Mouse (Mus musculus) CH12.LX (cell line): ENCODE measurements around the gene Ogg1. TPM values are rescaled to one million over a fixed set of nuclear protein-coding genes. Genes with fewer than 3 reads are reported as not detected.

ENCODE experiments used
- DNase-seq: peaks from one replicate; pipeline ENCODE4 v3.0.0-alpha.2; 2013; ENCODE audit errors: extremely low read depth
- H3K27ac ChIP-seq: 2 replicates; pipeline ENCODE4 v1.5.1; 2012; ENCODE audit warnings: low read depth, mild to moderate bottlenecking, control low read depth, moderate library complexity; ENCODE audit not compliant: insufficient read depth
- H3K27me3 ChIP-seq: replicated peaks from 2 replicates; pipeline ENCODE3; 2012; ENCODE audit warnings: inconsistent platforms
- H3K36me3 ChIP-seq, 2 experiments: replicated peaks in 1 of 2; 2 replicates each; pipeline versions ENCODE3 to v1.6.1; 2012; ENCODE audit warnings: inconsistent platforms in 1 of 2, low read length in 1 of 2, mild to moderate bottlenecking in 1 of 2, mixed read lengths in 1 of 2, moderate library complexity in 1 of 2; ENCODE audit not compliant: control insufficient read depth in 1 of 2, insufficient read depth in 1 of 2
- H3K4me1 ChIP-seq, 2 experiments: 2 replicates each; pipeline ENCODE4 v1.6.1; 2012; ENCODE audit warnings: inconsistent platforms in 1 of 2, moderate library complexity in 1 of 2; ENCODE audit not compliant: insufficient read depth in 2 of 2, control insufficient read depth in 1 of 2
- H3K4me2 ChIP-seq: 2 replicates; pipeline ENCODE4 v1.6.1; 2012; ENCODE audit warnings: low read depth, mild to moderate bottlenecking, control low read depth; ENCODE audit not compliant: poor library complexity, insufficient read depth, severe bottlenecking
- H3K4me3 ChIP-seq, 3 experiments: fragments of 150-350 bp in 1 of 3; sonication (generic) in 1 of 3; replicated peaks in 1 of 3; 2 replicates each; pipeline versions ENCODE3 to v1.5.1; 2011 to 2012; ENCODE audit warnings: low read depth in 2 of 3, low read length in 2 of 3, mild to moderate bottlenecking in 2 of 3, moderate library complexity in 2 of 3, control low read depth in 1 of 3, improper control_type of control experiment in 1 of 3, inconsistent platforms in 1 of 3, mixed read lengths in 1 of 3; ENCODE audit not compliant: poor library complexity in 1 of 3
- H3K79me2 ChIP-seq: replicated peaks from 2 replicates; pipeline ENCODE4 v1.6.1; 2012; ENCODE audit warnings: mild to moderate bottlenecking, moderate library complexity; ENCODE audit not compliant: control insufficient read depth, poor library complexity, insufficient read depth, severe bottlenecking; ENCODE audit errors: extremely low read depth
- H3K9ac ChIP-seq: 2 replicates; pipeline ENCODE4 v1.6.1; 2012; ENCODE audit warnings: low read depth, mild to moderate bottlenecking, control low read depth, moderate library complexity; ENCODE audit not compliant: insufficient read depth
- H3K9me3 ChIP-seq: replicated peaks from 2 replicates; pipeline ENCODE3; 2012; ENCODE audit warnings: low read length, inconsistent platforms, mixed read lengths
- BHLHE40 ChIP-seq: IDR thresholded peaks from 2 replicates; pipeline ENCODE4 v1.6.1; 2011; ENCODE audit warnings: mild to moderate bottlenecking, low read depth, low read length, improper control_type of control experiment
- CHD1 ChIP-seq: IDR thresholded peaks from 2 replicates; pipeline ENCODE4 v1.6.1; 2012; ENCODE audit warnings: low read depth, low read length, improper control_type of control experiment, inconsistent platforms
- GABPA ChIP-seq: IDR thresholded peaks from 2 replicates; pipeline ENCODE4 v1.6.1; 2012; ENCODE audit warnings: low read depth, low read length, improper control_type of control experiment, inconsistent platforms; ENCODE audit not compliant: insufficient replicate concordance
- IRF4 ChIP-seq: IDR thresholded peaks from 2 replicates; pipeline ENCODE4 v1.6.1; 2014; ENCODE audit warnings: low read depth, mild to moderate bottlenecking, inconsistent platforms, low read length, improper control_type of control experiment
- JUND ChIP-seq: conservative IDR thresholded peaks from 2 replicates; pipeline ENCODE4 v1.6.1; 2011; ENCODE audit warnings: low read depth, low read length, improper control_type of control experiment
- KAT2A ChIP-seq: IDR thresholded peaks from 2 replicates; pipeline ENCODE4 v1.6.1; 2012; ENCODE audit warnings: low read length, improper control_type of control experiment, inconsistent platforms; ENCODE audit not compliant: insufficient replicate concordance
- MXI1 ChIP-seq: IDR thresholded peaks from 2 replicates; pipeline ENCODE4 v1.6.1; 2011; ENCODE audit warnings: mild to moderate bottlenecking, low read depth, low read length, improper control_type of control experiment
- NRF1 ChIP-seq: IDR thresholded peaks from 2 replicates; pipeline ENCODE4 v1.6.1; 2014; ENCODE audit warnings: low read depth, mild to moderate bottlenecking, inconsistent platforms, low read length, improper control_type of control experiment, moderate library complexity
- PAX5 ChIP-seq: IDR thresholded peaks from 2 replicates; pipeline ENCODE4 v1.6.1; 2012; ENCODE audit warnings: low read length, inconsistent platforms, mixed read lengths
- POLR2A ChIP-seq: IDR thresholded peaks from 2 replicates; pipeline ENCODE4 v1.6.1; 2011; ENCODE audit warnings: low read depth, mild to moderate bottlenecking, improper control_type of control experiment, low read length
- POLR2AphosphoS2 ChIP-seq: IDR thresholded peaks from 2 replicates; pipeline ENCODE4 v1.6.1; 2011; ENCODE audit warnings: low read depth, low read length, improper control_type of control experiment
- RCOR1 ChIP-seq: conservative IDR thresholded peaks from 2 replicates; pipeline ENCODE4 v1.6.1; 2012; ENCODE audit warnings: low read depth, mild to moderate bottlenecking, inconsistent platforms, low read length, improper control_type of control experiment
- TCF12 ChIP-seq: IDR thresholded peaks from 2 replicates; pipeline ENCODE4 v1.6.1; 2014; ENCODE audit warnings: low read depth, mild to moderate bottlenecking, inconsistent platforms, low read length, improper control_type of control experiment
- USF2 ChIP-seq: conservative IDR thresholded peaks from 2 replicates; pipeline ENCODE4 v1.6.1; 2011; ENCODE audit warnings: low read depth, low read length, improper control_type of control experiment
- ZMIZ1 ChIP-seq: IDR thresholded peaks from 2 replicates; pipeline ENCODE4 v1.6.1; 2012; ENCODE audit warnings: low read depth, mild to moderate bottlenecking, inconsistent platforms, low read length, improper control_type of control experiment
- dilution Hi-C: fragments of 300-500 bp; cut with MboI; formaldehyde crosslinking; loops from 2 replicates; pipeline ENCODE4 v1.14.3; 2020; ENCODE audit warnings: low sequenced_read_pairs; ENCODE audit not compliant: extremely low pct_unique_long_range_greater_than_20kb, extremely low pct_ligation_motif_present
- in situ Hi-C: fragments of 300-500 bp; cut with MboI; formaldehyde crosslinking; loops from 3 replicates; pipeline ENCODE4 v1.14.3; 2019; ENCODE audit warnings: low sequenced_read_pairs, low pct_ligation_motif_present, low pct_unique_long_range_greater_than_20kb, mixed read lengths
- polyA plus RNA-seq: library from polyadenylated mRNA; unstranded; fragments of >175 nt; gene quantifications from 2 replicates; pipeline ENCODE4 v1.2.1, GENCODE M21; 2012; ENCODE audit warnings: low read depth; ENCODE audit not compliant: insufficient read length
- total RNA-seq, 2 experiments: library from RNA; depleted of rRNA; stranded (reverse); fragments of 300-350 nt in 1 of 2; fragments of >200 nt in 1 of 2; gene quantifications; 2 replicates each; pipeline ENCODE4 v1.2.3; 2012 to 2014

The Ogg1 gene
- total and polyA plus RNA-seq, 3 experiments = 13.8 to 20.1 (median 14.5) TPM

GRCm38 (mm10) chr6:113342297-113342696 is 15.5 kb downstream of the Ogg1 start:
- no peak for TF ChIP-seq BHLHE40
- TF ChIP-seq GABPA = no peak
- TF ChIP-seq CHD1 = no peak
- TF ChIP-seq POLR2AphosphoS2 = no peak
- TF ChIP-seq ZMIZ1 = no peak
- TF ChIP-seq PAX5 = no peak
- no peak for TF ChIP-seq RCOR1
- TF ChIP-seq JUND = no peak
- TF ChIP-seq USF2 = no peak
- no peak for TF ChIP-seq IRF4
- H3K36me3 ChIP-seq = peaks cover 0 to 2% of the 10 kb centered on the region in 2 experiments
- no peak overlapping the region for H3K4me3 ChIP-seq
- H3K79me2 ChIP-seq = no peaks in the 10 kb centered on the region
- no peak overlapping the region for H3K27ac ChIP-seq
- no peak for DNase-seq
- H3K9ac ChIP-seq = no peak overlapping the region
- H3K9me3 ChIP-seq = no peaks in the 10 kb centered on the region
- peaks cover 4% of the 10 kb centered on the region for H3K27me3 ChIP-seq
- in situ Hi-C loops (no loop called here), dilution Hi-C loops (no loop called here)
- no peak overlapping the region for H3K4me2 ChIP-seq
- peaks cover 0 to 5% of the 10 kb centered on the region in 2 experiments; a peak in 1 of 4 replicates for H3K4me1 ChIP-seq

- DNase-seq = no peak
- in situ Hi-C loops = no loop called here
- Histone ChIP-seq H3K27me3 (peaks cover 4% of the 10 kb centered on the region), H3K79me2 (no peaks in the 10 kb centered on the region), H3K4me1 (peaks cover 0 to 5% of the 10 kb centered on the region in 2 experiments; a peak in 1 of 4 replicates), H3K4me2 (peak within 1 kb of the TSS; percentile 4; the same call in 1 of the 2 replicates), H3K9me3 (no peaks in the 10 kb centered on the region), H3K9ac (peak within 1 kb of the TSS; percentile 4; the same call in 1 of the 2 replicates), H3K27ac (no peak within 1 kb of the TSS), H3K36me3 (peaks cover 0 to 2% of the 10 kb centered on the region in 2 experiments), H3K4me3 (peak within 1 kb of the TSS in 2 of 3 experiments; percentile 13 to 51)
- dilution Hi-C loops = no loop called here
- TF ChIP-seq KAT2A = no peak
- TF ChIP-seq MXI1 = no peak
- peak; percentile 37 for TF ChIP-seq POLR2A
- TF ChIP-seq NRF1 = no peak
- TF ChIP-seq TCF12 = 0 out of 2 replicates have a peak, but pooled peaks have one; percentile 9
Observed at GRCm38 (mm10) chr6:113343177-113344092, 16.7 kb downstream of the Ogg1 start, which contains the start of gene Camk1. Gene Camk1 (minus strand): TSS chr6:113343984.
